Mouse (Mus musculus): Measurements from ENCODE around the gene Aldh18a1.
"Not testable (repeated sequence)": the region's sequence is repeated elsewhere in the genome, so short reads cannot be mapped to it uniquely, and the experiment has no call there.

The Aldh18a1 gene

DNA sequence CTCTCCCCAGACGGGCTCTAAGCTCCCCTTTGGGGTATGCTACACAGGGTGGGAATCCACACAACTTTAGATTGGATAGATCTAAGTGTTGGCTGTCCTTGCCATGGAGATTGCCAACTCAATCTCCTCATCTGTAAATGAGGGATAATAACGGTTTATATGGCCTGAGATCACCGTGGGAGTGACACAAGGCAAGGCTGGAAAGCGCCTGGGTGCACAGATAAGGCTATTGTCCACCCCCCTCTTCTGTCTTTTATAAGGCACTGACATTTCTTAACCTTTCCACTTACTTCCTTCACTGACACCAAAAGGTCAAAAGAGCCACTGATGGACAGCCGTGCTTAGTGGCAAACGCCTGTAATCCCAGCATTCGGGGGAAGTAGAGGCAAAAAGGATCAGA, 1.4 kb downstream of the Aldh18a1 start:
- no peak for DNase-seq (ENCODE audit: low spot score)

DNA sequence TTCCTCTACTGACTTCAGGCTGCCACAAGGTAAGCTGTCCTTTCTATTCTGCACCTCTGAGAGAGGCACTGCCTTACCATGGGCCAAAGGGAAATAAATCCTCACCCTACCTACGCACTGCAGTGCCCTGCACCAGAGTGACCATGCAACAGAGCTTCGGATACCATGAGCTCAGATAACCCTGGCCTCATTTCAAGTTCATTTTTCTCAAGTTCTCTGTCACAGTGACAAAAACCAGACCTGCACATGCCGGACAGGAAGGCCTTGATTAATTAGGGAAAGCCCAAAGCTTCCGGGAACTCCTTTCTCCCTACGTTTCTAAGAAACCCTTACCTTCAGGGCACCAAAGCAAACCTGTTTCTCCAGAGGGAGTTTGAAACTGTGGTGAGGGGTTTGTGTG, 6.6 kb downstream of the Aldh18a1 start:
- DNase-seq (ENCODE audit: low spot score): no peak

DNA sequence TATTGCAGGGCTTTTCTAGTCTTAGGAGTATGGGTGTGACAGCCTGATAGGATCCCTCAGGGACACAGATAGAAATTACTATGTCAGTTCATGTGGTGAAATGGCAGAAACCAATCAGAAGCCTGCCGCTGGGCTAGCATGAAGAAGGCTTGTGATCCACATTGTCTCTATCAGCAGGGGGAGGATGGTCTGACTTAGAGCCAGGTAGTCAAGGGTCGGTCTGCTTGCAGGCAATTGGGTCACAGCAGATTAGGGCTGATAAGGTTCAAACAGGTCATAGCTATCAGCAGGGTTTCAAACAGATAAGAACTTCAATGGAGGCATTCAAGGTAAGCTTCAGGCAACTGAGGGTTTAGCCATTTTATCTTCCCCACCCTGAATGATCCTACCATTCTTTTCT, 7.4 kb downstream of the Aldh18a1 start:
- DNase-seq (ENCODE audit: low spot score): no peak

GRCm38 (mm10) chr19:40575438-40575837, 12.8 kb downstream of the Aldh18a1 start:
- DNase-seq (ENCODE audit: low spot score): no peak

DNA sequence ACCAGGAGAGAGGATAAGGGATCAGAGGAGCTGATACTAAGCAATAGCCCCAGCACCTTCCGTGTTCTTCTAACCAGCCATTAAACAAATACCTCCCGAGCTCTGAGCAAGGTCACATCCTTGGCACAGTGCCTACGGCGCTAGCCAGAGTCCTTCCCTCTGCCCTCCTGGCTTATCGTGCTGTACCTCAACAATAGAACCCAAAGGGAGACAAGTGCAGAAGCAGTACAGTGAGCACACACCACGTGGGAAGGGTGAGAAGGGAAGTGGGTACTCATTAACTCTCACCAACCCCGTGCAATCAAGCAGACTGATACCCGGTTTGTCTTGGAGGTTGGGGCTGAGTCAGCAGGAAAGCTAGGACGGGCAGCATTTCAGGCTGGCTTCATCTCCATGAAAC, 17.5 kb downstream of the Aldh18a1 start:
- DNase-seq (ENCODE audit: low spot score): no peak

DNA sequence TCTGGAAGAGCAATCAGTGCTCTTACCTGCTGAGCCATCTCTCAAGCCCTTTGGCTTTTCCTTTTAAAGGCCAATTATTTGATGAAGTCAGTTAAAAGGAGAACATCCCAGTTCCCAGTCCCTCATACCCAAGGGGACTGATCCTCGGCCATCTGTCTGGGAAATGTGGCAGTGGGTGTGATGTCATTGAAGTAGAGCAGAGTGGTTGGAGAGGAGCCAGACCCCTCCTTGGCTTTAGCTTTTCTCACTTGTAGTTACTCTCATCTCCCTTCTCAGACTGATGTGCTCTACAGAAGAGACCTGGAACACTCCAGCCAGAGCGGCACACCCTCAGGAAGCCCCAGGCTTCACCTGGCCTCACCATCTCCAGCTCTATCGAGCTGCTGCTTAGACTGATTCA, 20.6 kb downstream of the Aldh18a1 start:
- DNase-seq (ENCODE audit: low spot score): no peak

- no peak for DNase-seq (ENCODE audit: low spot score)
These were observed 24.2 kb downstream of the Aldh18a1 start for GRCm38 (mm10) chr19:40563880-40564645.

- not testable (repeated sequence) for DNase-seq (ENCODE audit: low spot score)
These were observed 26.7 kb downstream of the Aldh18a1 start for GRCm38 (mm10) chr19:40561521-40561920.

GRCm38 (mm10) chr19:40556029-40556428, 32.2 kb downstream of the Aldh18a1 start:
- no peak for DNase-seq (ENCODE audit: low spot score)

DNA sequence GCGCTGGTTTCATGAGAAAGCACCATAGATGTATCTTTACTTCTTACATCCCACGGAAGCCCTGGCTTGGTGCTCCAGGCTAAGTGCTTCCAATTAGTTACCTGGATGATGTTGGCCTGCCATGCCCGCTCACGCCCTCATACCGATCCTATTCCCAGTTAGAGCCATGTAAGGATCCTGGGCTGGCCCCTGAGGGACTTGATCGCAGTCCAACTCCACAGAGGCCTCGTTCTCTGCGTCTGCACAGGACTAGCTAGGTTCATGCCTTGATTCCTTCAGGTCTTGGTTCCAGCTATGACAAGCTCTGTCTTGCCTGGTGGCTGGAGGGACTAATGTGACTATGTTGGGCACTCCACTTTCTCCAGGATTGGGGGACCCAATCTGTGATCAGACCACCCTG, 33.1 kb downstream of the Aldh18a1 start:
- no peak for DNase-seq (ENCODE audit: low spot score)

DNA sequence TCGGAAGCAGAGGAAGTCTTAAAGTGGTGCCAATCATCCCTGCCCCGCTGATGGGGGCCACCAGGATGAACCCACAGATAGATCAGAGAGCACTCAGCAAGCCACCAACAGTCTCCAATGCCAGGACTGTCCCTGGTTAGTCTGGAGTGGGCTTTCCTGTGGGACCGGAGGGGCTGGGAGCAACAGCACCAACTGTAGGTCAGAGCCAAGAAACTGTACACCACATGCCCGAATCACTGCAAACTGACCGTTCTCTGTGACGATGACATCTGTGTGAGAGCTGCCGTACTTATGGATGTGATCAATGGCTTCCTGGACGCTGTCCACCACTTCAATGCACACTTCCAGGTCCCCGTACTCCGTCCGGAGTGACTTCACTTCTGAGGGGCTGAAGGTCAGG, 33.9 kb downstream of the Aldh18a1 start:
- no peak for DNase-seq (ENCODE audit: low spot score)

- DNase-seq (ENCODE audit: low spot score): no peak
These were observed 34.4 kb downstream of the Aldh18a1 start for GRCm38 (mm10) chr19:40553849-40554248.

GRCm38 (mm10) chr19:40553014-40553789, 35.1 kb downstream of the Aldh18a1 start:
- DNase-seq (ENCODE audit: low spot score): peak; percentile 28

DNA sequence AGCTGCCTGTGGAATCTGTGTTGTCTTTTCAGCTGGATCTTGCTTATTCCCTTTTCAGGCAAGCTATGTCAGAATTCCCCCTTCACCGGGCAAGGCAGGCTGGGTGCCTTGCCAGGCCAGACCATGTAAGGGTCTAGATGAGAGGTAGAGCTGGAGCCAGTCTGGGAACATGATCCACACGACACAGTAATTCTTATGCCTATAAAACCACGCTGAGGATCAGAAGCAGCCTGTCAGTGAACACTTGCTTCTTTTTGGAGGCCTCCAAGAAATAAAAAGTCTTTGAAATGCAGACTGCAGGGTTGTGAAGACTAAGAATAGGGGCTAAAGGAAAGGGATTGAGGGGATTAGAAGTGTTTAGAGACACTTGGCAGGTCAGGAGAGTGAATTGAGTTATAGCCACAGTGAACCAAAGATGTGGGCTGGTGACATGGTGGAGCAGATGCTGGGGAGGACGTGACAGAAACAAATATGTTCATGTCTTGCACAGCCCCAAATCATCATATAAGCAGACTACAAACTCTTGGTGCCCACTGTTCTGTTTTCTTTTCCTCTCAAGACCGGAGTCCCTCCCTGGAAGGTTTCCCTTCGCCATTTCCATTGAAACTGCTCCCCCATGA, 38.6 kb downstream of the Aldh18a1 start:
- DNase-seq (ENCODE audit: low spot score): no peak

GRCm38 (mm10) chr19:40548796-40549515, 39.3 kb downstream of the Aldh18a1 start:
- no peak for DNase-seq (ENCODE audit: low spot score)

DNA sequence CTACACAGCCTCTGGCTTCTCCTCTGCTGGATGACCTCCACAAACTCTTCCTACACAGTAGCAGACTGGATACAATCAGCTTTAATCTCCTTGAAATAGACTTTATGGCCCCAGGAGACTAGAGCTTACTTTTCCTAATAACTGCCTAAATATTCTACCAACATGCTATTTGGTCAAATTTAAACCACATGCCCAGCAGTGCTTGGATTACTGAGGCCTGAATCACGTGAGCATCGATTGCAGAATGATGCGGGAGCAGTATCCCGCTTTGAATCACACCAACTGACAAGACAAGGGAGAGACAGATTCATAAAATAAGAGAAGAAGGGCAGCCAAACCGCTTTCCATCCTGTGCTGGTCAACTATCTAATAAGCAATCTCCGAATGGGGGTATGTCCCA, 39.9 kb downstream of the Aldh18a1 start:
- no peak for DNase-seq (ENCODE audit: low spot score)

DNA sequence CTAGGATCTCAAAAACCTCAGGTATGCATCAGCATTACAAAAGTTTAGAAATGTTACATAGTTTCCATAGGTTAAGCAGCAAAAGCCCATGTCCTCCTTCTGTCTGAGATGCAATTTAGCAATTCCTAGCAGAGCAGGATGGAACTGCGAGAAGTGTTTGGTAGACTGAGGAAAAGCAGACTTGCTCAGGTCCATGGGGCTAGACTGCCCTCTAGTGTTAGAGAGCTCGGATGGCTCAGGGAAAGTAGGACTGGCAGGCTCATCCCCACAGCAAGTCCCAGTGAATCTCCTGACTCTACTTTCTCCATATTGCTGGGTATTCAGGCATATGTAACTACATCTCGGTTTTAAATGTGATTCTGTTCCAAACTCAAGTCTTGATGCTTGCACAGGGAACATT, 43.4 kb downstream of the Aldh18a1 start:
- DNase-seq (ENCODE audit: low spot score): peak; percentile 33

- no peak for DNase-seq (ENCODE audit: low spot score)
These were observed 45.5 kb downstream of the Aldh18a1 start for GRCm38 (mm10) chr19:40542776-40543175.

DNA sequence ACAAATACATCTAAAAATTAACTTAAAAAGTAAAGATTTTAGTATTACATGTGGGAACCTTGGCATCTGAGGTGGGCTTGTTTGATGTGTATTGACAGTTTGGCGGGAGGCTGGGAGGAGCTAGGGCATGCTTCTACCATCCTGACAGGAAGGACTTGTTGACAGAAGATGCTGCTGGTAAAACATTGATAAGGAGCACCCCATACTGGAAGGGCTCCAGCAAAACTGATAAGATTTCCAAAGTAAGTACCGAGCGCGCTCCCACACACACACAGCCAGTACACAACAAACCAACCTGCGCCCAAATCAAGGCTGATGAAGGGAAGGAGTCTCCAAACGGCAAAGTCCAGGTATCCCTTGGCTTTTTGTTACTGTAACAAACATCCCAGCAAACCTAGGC, 51.7 kb downstream of the Aldh18a1 start:
- DNase-seq (ENCODE audit: low spot score): no peak

DNA sequence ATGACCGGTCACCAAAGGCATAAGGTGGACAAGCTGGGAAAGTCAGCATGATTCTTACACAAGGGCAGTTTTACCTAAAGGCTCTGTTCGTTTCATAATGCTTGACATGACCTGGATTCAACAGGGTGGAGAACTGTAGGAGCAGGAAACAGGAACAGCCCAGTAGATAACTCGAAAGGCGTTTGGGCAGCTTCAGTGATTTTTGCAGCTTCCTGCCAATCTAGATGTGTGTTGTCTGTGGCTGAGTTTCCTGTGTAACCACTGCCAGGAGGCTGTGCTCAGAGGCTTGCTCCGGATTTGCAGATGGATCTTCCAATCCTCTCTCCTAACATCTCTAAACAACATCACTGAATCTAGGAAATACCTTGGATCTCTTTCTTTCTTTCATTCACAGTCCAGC, 55.7 kb downstream of the Aldh18a1 start:
- no peak for DNase-seq (ENCODE audit: low spot score)

GRCm38 (mm10) chr19:40530323-40530722, 57.9 kb downstream of the Aldh18a1 start:
- no peak for DNase-seq (ENCODE audit: low spot score)

DNA sequence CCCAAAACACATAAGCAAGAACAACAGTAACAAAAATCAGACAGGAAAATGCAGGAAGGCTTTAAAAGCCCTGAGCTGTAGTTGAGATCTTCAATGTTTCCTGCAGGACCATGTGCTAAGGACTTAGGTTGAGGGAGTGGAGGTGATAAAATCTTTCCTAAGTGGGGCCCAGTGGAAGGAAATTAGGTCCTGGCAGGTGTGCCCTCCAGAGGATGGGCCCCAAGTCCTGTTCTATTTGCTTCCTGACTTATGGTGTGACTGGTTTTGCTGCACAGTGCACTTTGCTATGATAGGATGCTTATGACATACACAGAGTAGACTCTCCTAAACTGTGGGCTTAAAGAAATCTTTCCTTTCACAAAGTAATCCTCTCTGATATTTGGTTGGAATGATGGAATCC, 60.0 kb downstream of the Aldh18a1 start:
- no peak for DNase-seq (ENCODE audit: low spot score)

Measured in spleen, adult 12 weeks (tissue).